Mouse (Mus musculus) bone marrow, adult 2 months (tissue): Measurements from ENCODE around the gene Ints5.

ENCODE experiments used
- CTCF ChIP-seq: fragments of 200-500 bp; IDR thresholded peaks from 2 replicates; pipeline ENCODE4 v1.5.1; 2011; ENCODE audit warnings: low read length, control low read depth; ENCODE audit not compliant: control insufficient read depth, insufficient read depth
- POLR2A ChIP-seq: fragments of 200-500 bp; IDR thresholded peaks from 2 replicates; pipeline ENCODE4 v1.6.1; 2011; ENCODE audit warnings: low read depth, mild to moderate bottlenecking, control low read depth, low read length, borderline replicate concordance; ENCODE audit not compliant: control insufficient read depth

GRCm38 (mm10) chr19:8921741-8922140 is 28.9 kb downstream of the Ints5 start:
- no peak for TF ChIP-seq CTCF
- no peak for TF ChIP-seq POLR2A
